Mouse (Mus musculus): ENCODE measurements around the gene Acap3. TPM values are rescaled to one million over a fixed set of nuclear protein-coding genes. Genes with fewer than 3 reads are reported as not detected.

Acap3 gene
- total and polyA plus RNA-seq, 2 experiments from 2014 or later = 64.5 to 82.6 TPM

GRCm38 (mm10) chr4:155908751-155909150 lies 17.1 kb downstream of the Acap3 start:
- Histone ChIP-seq H3K27ac (ENCODE audit: low read depth, low read length) (no peak overlapping the region), H3K4me3 (ENCODE audit: low read depth, low read length) (no peak overlapping the region), H3K36me3 (ENCODE audit: insufficient read depth, low read length) (peaks cover 30% of the 10 kb centered on the region), H3K4me1 (ENCODE audit: insufficient read depth, low read length) (no peaks in the 10 kb centered on the region), H3K9ac (replicated peaks; ENCODE audit: low read length, poor library complexity, severe bottlenecking) (no peak overlapping the region), H3K27me3 (ENCODE audit: insufficient read depth, low read length) (no peaks in the 10 kb centered on the region), H3K9me3 (ENCODE audit: low read length) (no peaks in the 10 kb centered on the region), H3K4me2 (ENCODE audit: low read depth, low read length, poor library complexity, severe bottlenecking) (no peak overlapping the region)
- WGBS = 94% methylated on average over 4 of the region's 4 CpGs
- DNase-seq (ENCODE audit: low spot score) (no peak), ATAC-seq (ENCODE audit: low FRiP score) (no peak)
- TF ChIP-seq CTCF (IDR thresholded peaks at IDR 0.05) = no peak

- ATAC-seq (ENCODE audit: low FRiP score) (no peak), DNase-seq (ENCODE audit: low spot score) (no peak)
- H3K27ac ChIP-seq (ENCODE audit: low read depth, low read length) = no peak overlapping the region
- 53% methylated on average over 1 of the region's 1 CpGs for WGBS
- no peak overlapping the region for H3K4me3 ChIP-seq (ENCODE audit: low read depth, low read length)
- H3K4me1 ChIP-seq (ENCODE audit: insufficient read depth, low read length) = no peaks in the 10 kb centered on the region
- no peaks in the 10 kb centered on the region for H3K36me3 ChIP-seq (ENCODE audit: insufficient read depth, low read length)
- no peak overlapping the region for H3K9ac ChIP-seq (replicated peaks; ENCODE audit: low read length, poor library complexity, severe bottlenecking)
- H3K9me3 ChIP-seq (ENCODE audit: low read length) = no peaks in the 10 kb centered on the region
- TF ChIP-seq CTCF (IDR thresholded peaks at IDR 0.05) = no peak
- H3K27me3 ChIP-seq (ENCODE audit: insufficient read depth, low read length) = no peaks in the 10 kb centered on the region
- no peak overlapping the region for H3K4me2 ChIP-seq (ENCODE audit: low read depth, low read length, poor library complexity, severe bottlenecking)
These were observed 40.4 kb downstream of the Acap3 start for GRCm38 (mm10) chr4:155932031-155932430.

GRCm38 (mm10) chr4:155943049-155943452 lies 51.4 kb downstream of the Acap3 start:
- 1% methylated on average over 17 of the region's 17 CpGs for WGBS
- H3K36me3 ChIP-seq (ENCODE audit: insufficient read depth, low read length) = 0 out of 2 replicates have a peak, but pooled peaks cover 6% of the 10 kb centered on the region
- peak overlapping the region; percentile 80 for H3K27ac ChIP-seq (ENCODE audit: low read depth, low read length)
- DNase-seq (ENCODE audit: low spot score) (peak; percentile 49), ATAC-seq (ENCODE audit: low FRiP score) (peak; percentile 55; the same call in 1 of the 2 replicates)
- no peaks in the 10 kb centered on the region for H3K9me3 ChIP-seq (ENCODE audit: low read length)
- TF ChIP-seq CTCF (IDR thresholded peaks at IDR 0.05) = 0 out of 2 replicates have a peak, but pooled peaks have one; percentile 1
- peak overlapping the region; percentile 93 for H3K4me3 ChIP-seq (ENCODE audit: low read depth, low read length)
- peak overlapping the region; percentile 92 for H3K4me2 ChIP-seq (ENCODE audit: low read depth, low read length, poor library complexity, severe bottlenecking)
- peaks cover 6% of the 10 kb centered on the region; the same call in 1 of the 2 replicates for H3K4me1 ChIP-seq (ENCODE audit: insufficient read depth, low read length)
- peak overlapping the region; percentile 75 for H3K9ac ChIP-seq (replicated peaks; ENCODE audit: low read length, poor library complexity, severe bottlenecking)
- no peaks in the 10 kb centered on the region for H3K27me3 ChIP-seq (ENCODE audit: insufficient read depth, low read length)

- WGBS = under 1% methylated on average over 70 of the region's 85 CpGs
- Histone ChIP-seq H3K27me3 (ENCODE audit: insufficient read depth, low read length) (no peaks in the 10 kb centered on the region), H3K9me3 (ENCODE audit: low read length) (no peaks in the 10 kb centered on the region), H3K9ac (replicated peaks; ENCODE audit: low read length, poor library complexity, severe bottlenecking) (peak within 1 kb of the TSS; percentile 90), H3K4me2 (ENCODE audit: low read depth, low read length, poor library complexity, severe bottlenecking) (peak within 1 kb of the TSS; percentile 92), H3K4me1 (ENCODE audit: insufficient read depth, low read length) (peaks cover 6% of the 10 kb centered on the region; the same call in 1 of the 2 replicates), H3K36me3 (ENCODE audit: insufficient read depth, low read length) (0 out of 2 replicates have a peak, but pooled peaks cover 9% of the 10 kb centered on the region), H3K27ac (ENCODE audit: low read depth, low read length) (peak within 1 kb of the TSS; percentile 80), H3K4me3 (ENCODE audit: low read depth, low read length) (peak within 1 kb of the TSS; percentile 93)
- ATAC-seq (ENCODE audit: low FRiP score) (peak; percentile 98), DNase-seq (ENCODE audit: low spot score) (peak; percentile 97)
- no peak for TF ChIP-seq CTCF (IDR thresholded peaks at IDR 0.05)
These were observed 52.1 kb downstream of the Acap3 start, which contains the start of gene Ube2j2 for GRCm38 (mm10) chr4:155943534-155944249. TSS of gene Ube2j2 (plus strand) at chr4:155943831.

- Histone ChIP-seq H3K4me1 (ENCODE audit: insufficient read depth, low read length) (peaks cover 6% of the 10 kb centered on the region; the same call in 1 of the 2 replicates), H3K27me3 (ENCODE audit: insufficient read depth, low read length) (no peaks in the 10 kb centered on the region), H3K9ac (replicated peaks; ENCODE audit: low read length, poor library complexity, severe bottlenecking) (peak overlapping the region; percentile 90), H3K36me3 (ENCODE audit: insufficient read depth, low read length) (peaks cover 13% of the 10 kb centered on the region; the same call in 1 of the 2 replicates), H3K4me2 (ENCODE audit: low read depth, low read length, poor library complexity, severe bottlenecking) (peak overlapping the region; percentile 73), H3K4me3 (ENCODE audit: low read depth, low read length) (peak overlapping the region; percentile 93), H3K27ac (ENCODE audit: low read depth, low read length) (peak overlapping the region; percentile 78), H3K9me3 (ENCODE audit: low read length) (no peaks in the 10 kb centered on the region)
- DNase-seq (ENCODE audit: low spot score) (peak; percentile 18), ATAC-seq (ENCODE audit: low FRiP score) (peak; percentile 25; the same call in 1 of the 2 replicates)
- 0% methylated on average over 17 of the region's 17 CpGs for WGBS
- TF ChIP-seq CTCF (IDR thresholded peaks at IDR 0.05) = no peak
These were observed 52.6 kb downstream of the Acap3 start for GRCm38 (mm10) chr4:155944271-155944670.

- H3K36me3 ChIP-seq (ENCODE audit: insufficient read depth, low read length) = peaks cover 31% of the 10 kb centered on the region; the same call in 1 of the 2 replicates
- no peak for TF ChIP-seq CTCF (IDR thresholded peaks at IDR 0.05)
These were observed 55.5 kb downstream of the Acap3 start for GRCm38 (mm10) chr4:155947094-155947493.

More at GRCm38 (mm10) chr4:155947094-155947493, 55.5 kb downstream of the Acap3 start:
- DNase-seq (ENCODE audit: low spot score) = no peak
- ATAC-seq (ENCODE audit: low FRiP score) = no peak
- Histone ChIP-seq H3K4me2 (ENCODE audit: low read depth, low read length, poor library complexity, severe bottlenecking) (no peak overlapping the region), H3K27me3 (ENCODE audit: insufficient read depth, low read length) (no peaks in the 10 kb centered on the region), H3K4me3 (ENCODE audit: low read depth, low read length) (no peak overlapping the region), H3K27ac (ENCODE audit: low read depth, low read length) (no peak overlapping the region), H3K9ac (replicated peaks; ENCODE audit: low read length, poor library complexity, severe bottlenecking) (no peak overlapping the region), H3K9me3 (ENCODE audit: low read length) (no peaks in the 10 kb centered on the region), H3K4me1 (ENCODE audit: insufficient read depth, low read length) (peaks cover 6% of the 10 kb centered on the region; the same call in 1 of the 2 replicates)
